Mouse (Mus musculus) MEL (cell line): ENCODE measurements at regions not wholly inside any gene's neighbourhood (a gene's known extent, or its start where the extent isn't known, plus 50 kb on each side); places are given as distances from the start of the nearest gene placed in this dataset.

ENCODE experiments used
- CTCF ChIP-seq, 3 experiments: IDR thresholded peaks in 2 of 3; conservative IDR thresholded peaks in 1 of 3; 2 replicates each; pipeline ENCODE4 v1.5.1; 2011 to 2012; ENCODE audit warnings: low read length in 3 of 3, low read depth in 2 of 3, mild to moderate bottlenecking in 2 of 3, improper control_type of control experiment in 1 of 3, inconsistent platforms in 1 of 3, mixed read lengths in 1 of 3, moderate library complexity in 1 of 3; ENCODE audit not compliant: control insufficient read depth in 1 of 3, insufficient read depth in 1 of 3, poor library complexity in 1 of 3, severe bottlenecking in 1 of 3
- USF1 ChIP-seq: IDR thresholded peaks from 2 replicates; pipeline ENCODE4 v1.6.1; 2014; ENCODE audit warnings: low read depth, mild to moderate bottlenecking, inconsistent platforms, low read length, improper control_type of control experiment, moderate library complexity

DNA sequence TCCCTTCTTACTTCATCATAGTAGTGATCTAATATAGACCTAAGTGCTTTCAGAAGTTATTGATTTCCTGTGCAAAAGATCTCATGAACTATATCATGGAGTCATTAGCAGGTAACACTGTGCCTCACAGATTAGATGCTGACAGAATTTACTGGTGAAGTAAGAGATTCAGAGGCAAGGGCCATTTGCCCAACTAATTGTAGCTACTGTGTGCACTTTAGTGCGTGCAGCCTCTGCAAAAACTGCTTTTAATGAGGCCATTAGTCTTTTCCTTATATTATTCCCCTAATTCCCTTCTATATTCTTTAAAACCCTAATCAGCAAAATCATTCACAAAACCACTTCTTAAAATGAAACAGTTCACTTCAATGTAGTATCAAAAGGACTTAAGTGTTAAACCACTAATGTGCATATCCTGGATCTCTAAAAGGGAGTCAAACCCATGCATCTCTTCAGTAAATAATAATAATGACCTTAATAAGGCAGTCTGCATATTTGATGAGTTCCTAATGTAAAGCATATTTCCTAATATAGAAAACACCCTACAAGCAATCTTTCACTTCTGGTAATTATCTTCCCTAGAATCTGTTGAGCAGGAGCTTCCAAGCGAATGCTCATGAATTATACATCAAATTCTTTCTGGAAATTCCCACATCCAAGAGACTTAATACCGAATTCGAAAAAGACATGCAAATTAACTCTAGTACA is 1847.4 kb downstream of the Efna5 start:
- TF ChIP-seq CTCF (IDR thresholded peaks at IDR 0.05 in 2 of 3, conservative IDR thresholded peaks at IDR 0.05 in 1 of 3; ENCODE audit: control insufficient read depth in 1 of 3, insufficient read depth in 1 of 3, low read depth in 2 of 3, low read length in 3 of 3, poor library complexity in 1 of 3, severe bottlenecking in 1 of 3) (no peak), USF1 (no peak)
